Mouse (Mus musculus) thymus, postnatal 25 days (tissue): ENCODE data around the gene Adarb1.

ENCODE experiments used
- DNase-seq: peaks from one replicate; pipeline ENCODE4 v3.0.0; 2022

Adarb1 gene

GRCm38 (mm10) chr10:77434457-77435151 lies 16.5 kb upstream of the Adarb1 start:
- DNase-seq, result no peak

DNA sequence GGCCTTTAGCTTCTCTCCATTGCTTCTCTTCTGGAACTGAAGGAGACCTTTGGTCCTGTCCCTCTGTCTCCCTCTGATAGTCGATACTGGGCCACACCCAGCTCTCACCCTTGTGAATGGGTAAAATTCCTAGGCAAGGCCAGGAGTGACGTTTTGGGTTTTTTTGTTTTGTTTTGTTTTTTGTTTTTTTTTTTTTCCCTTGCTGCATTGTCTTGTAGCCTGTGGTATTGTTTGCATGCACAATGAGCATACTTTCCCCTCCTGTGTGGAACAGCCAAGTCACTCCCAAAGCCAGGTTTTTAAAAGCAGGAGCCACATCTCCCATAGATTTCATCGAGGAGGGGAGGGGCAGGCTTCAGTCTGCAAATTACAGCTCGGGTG lies 16.0 kb upstream of the Adarb1 start:
- DNase-seq, result no peak

- no peak for DNase-seq
These were observed 12.7 kb upstream of the Adarb1 start for GRCm38 (mm10) chr10:77430771-77431170.

DNA sequence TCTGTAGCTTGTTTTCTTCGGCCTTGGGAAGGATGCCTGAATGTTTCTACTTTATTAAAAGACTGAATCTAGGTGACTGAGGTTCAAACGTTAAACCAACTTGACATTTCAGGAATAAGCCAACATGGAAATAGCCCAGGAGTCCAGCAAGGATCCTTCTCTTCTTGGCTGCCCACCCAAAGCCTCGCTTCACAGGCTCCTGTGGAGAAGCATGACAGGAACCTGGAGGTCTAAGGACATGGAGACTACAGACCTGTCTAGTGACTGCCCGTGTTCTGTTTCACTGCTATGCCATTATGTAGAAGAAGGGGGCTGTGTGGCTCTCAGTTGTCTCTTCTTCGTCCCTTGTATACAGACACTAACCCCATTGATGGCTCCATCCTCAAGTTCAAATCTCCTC lies 11.9 kb upstream of the Adarb1 start:
- DNase-seq, result no peak

DNA sequence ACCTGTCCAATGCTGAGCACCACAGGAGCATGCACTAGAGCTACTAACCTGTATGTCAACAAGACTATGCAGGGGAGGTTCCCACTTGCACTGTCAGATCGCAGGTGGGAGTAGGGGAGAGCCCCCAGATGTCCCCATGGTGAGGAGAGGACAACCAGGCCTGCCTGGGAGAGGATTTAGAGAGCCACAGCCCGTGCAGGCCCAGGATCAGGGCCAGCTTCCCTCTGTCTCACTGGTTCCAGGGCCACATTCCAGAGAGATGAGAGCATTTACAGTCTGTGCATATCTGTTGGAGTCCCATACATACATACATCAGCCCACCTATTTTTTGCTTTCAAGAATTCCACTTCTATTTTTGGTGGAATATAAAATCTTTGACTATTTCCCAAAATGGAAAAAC lies 9.5 kb upstream of the Adarb1 start:
- no peak for DNase-seq

DNA sequence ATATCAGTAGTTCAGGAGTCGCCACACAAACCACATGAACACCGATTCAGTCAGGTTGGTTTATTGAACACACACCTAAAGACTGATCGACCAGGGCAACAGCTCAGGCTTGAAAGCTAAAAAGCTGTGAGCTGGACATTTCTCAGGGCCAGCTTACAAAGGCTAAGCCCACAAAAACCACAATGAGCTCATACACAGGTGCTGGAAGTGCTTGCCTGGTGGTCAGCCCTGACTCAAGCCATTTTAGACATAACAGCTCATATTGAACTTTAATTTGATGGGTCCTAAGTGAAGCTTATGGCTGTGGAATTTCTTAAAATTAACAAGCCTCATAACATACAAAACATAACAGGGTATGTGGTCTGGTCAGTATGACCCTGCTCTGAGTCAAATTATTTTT lies 2.1 kb upstream of the Adarb1 start:
- DNase-seq, result no peak

- peak; percentile 14 for DNase-seq
These were observed 599 bp downstream of the Adarb1 start for GRCm38 (mm10) chr10:77417240-77418102.

GRCm38 (mm10) chr10:77416666-77417239 lies 1.3 kb downstream of the Adarb1 start:
- DNase-seq, result no peak

DNA sequence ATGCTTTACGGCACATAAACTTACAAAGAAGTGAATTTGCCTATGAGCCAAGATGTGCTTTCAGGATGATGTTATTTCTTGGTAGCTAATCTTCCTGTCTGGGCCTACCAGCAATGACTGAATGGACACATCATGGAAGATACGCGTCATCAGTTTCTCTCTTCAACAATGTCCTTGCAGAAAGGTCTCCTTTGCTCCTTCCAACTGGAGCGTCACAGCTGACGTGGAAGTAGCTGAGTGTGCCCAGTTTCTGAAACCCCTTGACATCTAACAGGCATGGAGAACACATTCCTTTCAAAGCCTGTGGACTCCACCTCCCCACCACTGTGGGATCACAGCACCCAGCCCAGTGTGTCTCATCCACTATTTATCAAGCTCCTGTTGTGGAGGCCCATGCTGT lies 2.2 kb downstream of the Adarb1 start:
- DNase-seq, result no peak

GRCm38 (mm10) chr10:77413791-77414190 lies 4.3 kb downstream of the Adarb1 start:
- no peak for DNase-seq

- DNase-seq, result no peak
These were observed 8.9 kb downstream of the Adarb1 start for GRCm38 (mm10) chr10:77409154-77409553.

DNA sequence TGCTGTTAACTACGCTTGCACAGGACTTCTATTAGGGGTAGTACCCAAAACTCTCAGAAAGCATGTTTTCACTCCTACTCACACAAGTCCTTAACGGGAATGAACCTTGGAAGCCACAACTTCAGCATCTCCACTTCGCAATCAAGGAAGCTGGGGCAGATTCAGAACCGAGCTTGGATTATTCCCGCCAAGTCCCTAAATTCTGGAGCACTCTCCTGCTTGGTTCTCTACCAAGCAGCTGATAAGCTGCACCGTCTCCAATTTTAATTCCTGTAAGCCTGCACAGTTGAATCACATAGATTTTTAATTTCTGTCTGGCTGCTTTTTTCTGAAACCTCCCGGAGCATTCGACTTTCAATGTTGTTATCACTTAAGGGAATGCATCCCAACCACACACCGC lies 9.8 kb downstream of the Adarb1 start:
- no peak for DNase-seq

DNA sequence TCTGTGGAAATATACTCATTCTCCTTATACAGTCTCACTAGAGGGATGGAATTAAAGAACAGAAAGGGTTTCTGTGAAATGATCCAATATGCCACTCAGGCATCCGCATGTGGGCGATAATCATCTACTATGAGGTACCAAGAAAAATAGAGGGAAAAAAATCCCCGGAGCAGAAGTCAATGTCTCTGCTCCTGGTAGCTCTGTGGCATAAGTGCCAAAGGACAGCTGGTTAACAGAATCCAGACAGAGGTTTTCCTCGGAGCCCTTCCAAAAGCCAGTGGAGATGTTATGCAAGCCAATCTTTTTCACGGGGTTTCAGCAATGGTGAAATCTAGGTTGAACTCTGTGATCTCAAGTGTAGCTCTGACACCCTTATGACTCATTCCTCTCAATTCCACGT lies 11.6 kb downstream of the Adarb1 start:
- DNase-seq, result no peak

GRCm38 (mm10) chr10:77402463-77402862 lies 15.6 kb downstream of the Adarb1 start:
- DNase-seq, result no peak

- no peak for DNase-seq
These were observed 17.0 kb downstream of the Adarb1 start for GRCm38 (mm10) chr10:77401039-77401438.

DNA sequence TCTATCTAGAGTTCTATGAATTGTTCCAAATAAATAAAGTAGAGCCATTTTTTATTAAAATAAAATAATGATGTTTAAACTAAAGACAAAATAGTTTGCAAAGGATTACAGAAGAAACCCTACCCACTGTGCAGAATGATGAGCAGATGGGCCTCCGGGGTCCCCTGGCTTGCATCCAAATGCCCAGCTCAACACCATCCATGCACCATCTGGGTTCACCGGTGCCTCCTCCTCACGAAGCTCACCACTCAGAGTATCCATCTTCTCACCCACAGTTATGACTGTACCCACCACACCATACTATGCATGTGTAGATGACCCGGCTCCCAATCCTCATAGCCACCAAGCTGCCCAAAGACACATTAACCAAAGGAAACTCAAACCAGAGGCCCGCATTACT lies 18.1 kb downstream of the Adarb1 start:
- DNase-seq, result no peak

GRCm38 (mm10) chr10:77398082-77398481 lies 20.0 kb downstream of the Adarb1 start:
- no peak for DNase-seq

GRCm38 (mm10) chr10:77397056-77397642 lies 20.9 kb downstream of the Adarb1 start:
- DNase-seq, result no peak

- no peak for DNase-seq
These were observed 22.1 kb downstream of the Adarb1 start for GRCm38 (mm10) chr10:77396015-77396414.

GRCm38 (mm10) chr10:77391072-77391471 lies 27.0 kb downstream of the Adarb1 start:
- DNase-seq, result no peak

DNA sequence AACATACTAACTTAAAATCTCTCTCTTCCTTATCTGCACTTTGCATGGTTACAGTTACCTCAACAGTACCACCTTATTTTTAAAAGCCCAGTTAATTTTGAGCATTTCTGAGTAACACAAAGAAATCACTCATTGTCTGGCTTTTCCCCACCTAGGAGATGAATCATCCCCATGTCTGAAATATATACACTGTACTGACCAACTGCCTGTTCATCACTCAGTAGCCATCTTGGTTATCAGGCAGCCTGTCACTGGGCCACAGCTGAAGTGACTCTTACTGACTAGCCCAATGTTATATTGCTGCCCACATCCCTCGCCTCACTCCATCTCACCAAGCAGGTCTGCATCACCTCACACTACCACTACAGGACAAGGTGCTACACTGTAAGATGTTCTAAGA lies 30.5 kb downstream of the Adarb1 start:
- no peak for DNase-seq

DNA sequence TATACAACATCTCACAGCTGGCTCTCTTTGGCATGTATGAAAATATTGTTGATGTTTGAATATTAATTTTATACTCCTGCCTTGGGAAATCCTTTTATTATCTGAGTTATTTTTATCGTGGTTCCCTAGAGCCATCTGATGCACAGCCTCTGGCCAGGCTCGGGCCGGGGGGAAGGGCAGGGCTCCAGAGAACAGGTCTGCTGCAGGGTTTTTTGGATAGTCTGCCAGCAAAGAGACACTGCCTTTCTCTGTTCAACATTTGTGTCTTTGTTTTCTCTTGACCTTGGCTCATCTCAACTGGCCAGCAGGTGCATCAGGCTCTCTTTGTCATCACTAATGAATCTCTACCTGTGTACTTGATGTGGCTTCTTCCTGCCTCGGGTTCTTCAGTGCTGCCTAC lies 32.3 kb downstream of the Adarb1 start:
- DNase-seq, result no peak

GRCm38 (mm10) chr10:77383045-77383444 lies 35.0 kb downstream of the Adarb1 start:
- no peak for DNase-seq

- no peak for DNase-seq
These were observed 36.9 kb downstream of the Adarb1 start for GRCm38 (mm10) chr10:77381191-77381590.
